Mouse (Mus musculus) retina, postnatal 7 days (tissue): ENCODE results near the gene Rnf44.

ENCODE experiments used
- DNase-seq: peaks from one replicate; pipeline ENCODE4 v3.0.0-alpha.2; 2012; ENCODE audit warnings: low read depth, low spot score

Gene Rnf44

GRCm38 (mm10) chr13:54687096-54687495 is 6.6 kb downstream of the Rnf44 start:
- peak; percentile 43 for DNase-seq

DNA sequence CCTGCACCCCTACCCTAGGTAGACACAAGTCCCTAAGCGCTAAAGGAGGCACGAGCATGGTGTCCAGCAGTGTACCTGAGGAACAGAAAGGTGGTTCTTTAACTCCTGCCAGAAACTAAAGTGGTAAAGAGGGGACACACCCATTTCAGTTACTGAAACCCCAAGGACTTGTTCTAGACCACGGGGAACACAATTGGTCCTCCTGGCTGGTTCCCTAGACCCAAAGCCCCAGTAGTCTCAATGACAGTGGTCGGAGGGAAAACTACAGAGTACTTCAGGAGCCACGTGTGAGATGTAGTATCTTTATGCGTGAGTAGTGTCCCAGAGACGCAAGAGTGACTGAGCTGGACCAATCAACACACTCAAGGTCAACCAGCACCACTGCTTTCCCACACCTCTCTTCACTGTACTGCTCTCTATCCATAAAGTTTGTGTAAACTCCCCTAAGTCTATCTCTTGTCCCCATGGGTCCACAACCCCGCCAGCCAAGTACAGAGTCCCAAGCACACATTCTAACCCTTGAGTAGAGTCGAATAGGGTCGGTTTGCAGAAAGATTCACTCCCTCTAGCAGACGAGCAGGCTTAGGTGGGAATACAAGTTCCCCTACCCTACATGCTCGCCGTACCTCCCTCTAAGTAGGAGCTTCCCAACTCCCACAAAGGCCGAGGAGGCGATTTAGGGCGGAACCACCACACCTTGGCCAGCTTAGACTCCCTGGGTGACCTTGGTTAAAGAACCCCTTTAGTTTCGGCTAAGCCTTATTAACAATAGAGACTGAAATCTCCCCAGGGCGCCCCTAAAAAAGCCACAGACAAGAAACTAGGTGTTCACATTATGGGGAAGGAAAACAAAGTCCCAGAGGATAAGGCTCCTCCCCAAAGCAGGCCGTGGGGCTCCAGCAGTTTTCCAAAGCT is 7.3 kb downstream of the Rnf44 start:
- DNase-seq, result no peak

DNA sequence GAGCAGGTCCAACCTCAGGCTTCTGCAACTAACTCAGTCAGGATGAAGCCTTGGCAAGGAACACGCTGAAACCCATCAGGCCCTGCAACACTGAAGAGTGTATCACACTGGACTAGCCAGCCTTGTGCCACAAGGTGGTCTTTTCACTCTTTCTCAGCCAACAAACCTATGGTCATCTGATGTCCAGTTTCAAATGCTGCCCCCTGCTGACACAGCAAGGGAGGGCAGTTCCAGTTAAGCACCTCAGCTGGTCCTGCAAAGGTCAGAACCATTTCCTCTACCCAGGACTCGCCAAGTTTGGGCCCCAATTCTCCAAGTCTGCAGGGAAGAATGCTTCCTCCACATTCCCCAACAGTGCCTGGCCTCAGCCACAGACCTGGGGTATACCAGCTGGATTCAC is 8.5 kb downstream of the Rnf44 start:
- DNase-seq, result peak; percentile 42

- no peak for DNase-seq
Observed at GRCm38 (mm10) chr13:54684140-54684896, 9.4 kb downstream of the Rnf44 start.

DNA sequence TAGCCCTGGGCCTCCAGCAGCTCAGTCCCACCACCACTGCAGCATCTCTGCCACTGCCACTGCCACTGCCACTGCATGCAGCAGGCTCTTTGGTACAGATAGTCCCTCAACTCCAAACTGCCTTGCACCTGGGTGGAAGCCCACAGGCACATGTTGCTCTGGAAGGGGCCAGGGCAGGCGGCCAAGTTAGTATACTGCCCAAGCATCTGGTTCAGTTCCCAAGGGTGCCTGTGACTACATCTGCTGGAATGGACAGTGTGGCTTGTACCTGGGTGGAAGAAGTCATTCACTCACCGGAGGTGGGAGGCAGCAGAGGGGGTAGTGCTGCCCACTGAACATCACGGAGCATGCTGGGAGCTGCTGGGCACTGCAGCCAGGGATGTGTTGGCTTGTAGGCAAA is 10.4 kb downstream of the Rnf44 start:
- DNase-seq, result no peak

DNA sequence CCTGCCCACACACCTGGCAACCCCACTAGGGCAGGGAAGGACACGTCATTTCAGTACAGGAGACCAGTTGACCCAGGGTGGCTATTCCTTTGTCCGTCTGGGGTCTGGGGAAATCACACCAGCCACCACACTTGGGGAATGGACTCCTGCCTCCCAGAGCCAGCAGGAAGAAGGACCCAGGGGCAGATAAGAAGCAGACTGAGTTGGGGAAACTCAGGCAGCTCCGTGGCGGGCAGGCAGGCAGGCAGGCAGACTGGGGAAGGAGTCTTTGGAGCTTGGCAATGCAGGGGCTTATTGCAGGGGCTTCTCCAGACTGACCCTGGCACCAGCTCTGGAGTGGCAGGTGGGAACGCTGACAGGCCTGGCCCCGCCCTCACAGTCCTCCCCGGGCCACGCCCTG is 12.4 kb downstream of the Rnf44 start:
- DNase-seq, result no peak

- DNase-seq, result no peak
Observed at GRCm38 (mm10) chr13:54680184-54680853, 13.4 kb downstream of the Rnf44 start.

DNA sequence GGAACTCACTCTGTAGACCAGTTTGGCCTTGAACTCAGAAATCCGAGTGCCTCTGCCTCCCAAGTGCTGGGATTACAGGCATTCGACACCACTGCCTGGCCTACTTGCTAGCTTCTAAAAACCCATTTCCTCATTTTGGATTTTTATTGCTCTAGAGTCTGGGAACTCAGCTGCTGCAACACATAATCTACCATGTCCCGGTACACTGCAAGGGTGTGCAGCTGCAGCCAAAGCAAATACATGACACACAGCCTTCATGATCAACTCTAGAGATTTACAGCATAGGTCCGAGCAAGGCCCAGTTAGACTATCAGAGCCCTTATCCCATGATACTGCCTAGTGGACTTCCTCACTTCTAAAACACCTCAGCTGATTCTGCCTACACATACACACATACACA is 15.4 kb downstream of the Rnf44 start:
- no peak for DNase-seq

GRCm38 (mm10) chr13:54675895-54676590 is 17.7 kb downstream of the Rnf44 start:
- DNase-seq, result no peak

GRCm38 (mm10) chr13:54670491-54670890 is 23.2 kb downstream of the Rnf44 start:
- DNase-seq, result no peak

DNA sequence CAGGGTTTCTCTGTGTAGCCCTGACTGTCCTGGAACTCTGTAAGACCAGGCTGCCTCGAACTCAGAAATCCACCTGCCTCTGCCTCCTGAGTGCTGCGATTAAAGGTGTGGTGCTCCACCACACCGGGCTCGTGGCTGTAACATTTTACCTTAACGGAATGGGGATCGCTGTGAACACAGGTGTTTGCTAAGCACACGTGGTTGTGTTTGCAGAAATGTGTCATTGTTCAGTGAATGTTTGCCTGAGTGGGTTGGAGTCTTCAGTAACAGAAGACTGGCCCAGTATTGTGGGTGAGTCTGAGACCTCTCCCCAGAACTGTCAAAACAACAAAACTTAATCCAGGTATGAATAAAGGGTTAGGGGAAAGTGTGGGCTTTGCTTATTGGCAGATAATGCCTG is 28.6 kb downstream of the Rnf44 start:
- no peak for DNase-seq

- no peak for DNase-seq
Observed at GRCm38 (mm10) chr13:54664509-54664908, 29.2 kb downstream of the Rnf44 start.

DNA sequence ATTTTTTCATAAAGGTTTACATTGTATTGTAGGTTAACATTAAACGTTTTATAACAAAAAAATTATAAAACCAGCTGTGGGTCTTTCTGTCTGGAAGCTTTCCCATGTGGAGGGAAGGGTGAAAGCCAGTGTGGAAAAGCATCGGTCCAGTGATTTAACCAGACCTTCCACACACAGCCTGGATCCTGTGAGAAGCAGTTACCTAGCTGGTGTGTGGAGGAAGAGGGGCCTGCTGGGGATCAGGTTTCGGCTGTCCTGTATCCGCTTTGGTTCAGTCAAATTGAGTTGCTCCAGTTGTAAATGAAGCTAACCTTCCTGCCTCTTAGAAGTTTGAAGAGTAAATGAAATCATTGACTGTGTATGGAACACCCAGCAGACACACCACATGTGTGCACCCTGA is 29.7 kb downstream of the Rnf44 start:
- no peak for DNase-seq

GRCm38 (mm10) chr13:54661358-54661757 is 32.3 kb downstream of the Rnf44 start:
- DNase-seq, result no peak

GRCm38 (mm10) chr13:54660877-54661276 is 32.8 kb downstream of the Rnf44 start:
- DNase-seq, result no peak

GRCm38 (mm10) chr13:54650461-54650860 is 43.2 kb downstream of the Rnf44 start:
- DNase-seq, result no peak

DNA sequence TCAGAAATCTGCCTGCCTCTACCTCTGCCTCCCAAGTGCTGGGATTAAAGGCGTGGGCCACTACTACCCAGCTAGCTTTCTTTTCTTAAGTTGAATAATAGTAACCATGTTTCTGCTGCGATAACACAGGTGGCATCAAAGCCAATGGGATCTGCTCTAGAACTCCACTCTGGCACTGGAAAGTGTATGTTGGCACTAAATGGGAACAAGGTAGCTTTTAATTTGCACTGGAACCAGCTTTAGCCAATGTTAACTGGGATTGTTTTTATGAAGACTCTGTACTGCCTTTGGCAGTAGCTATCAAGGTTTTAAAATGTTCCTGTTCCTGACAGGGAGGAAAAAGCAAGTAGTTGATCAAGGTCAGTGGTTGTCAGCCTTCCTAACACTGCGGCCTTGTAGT is 58.7 kb downstream of the Rnf44 start:
- DNase-seq, result no peak

GRCm38 (mm10) chr13:54632731-54633277 is 60.9 kb downstream of the Rnf44 start:
- no peak for DNase-seq
